Mouse (Mus musculus) central nervous system, embryonic 18 days (tissue): ENCODE data around the gene Gm15557. TPM values are rescaled to one million over a fixed set of nuclear protein-coding genes. Genes with fewer than 3 reads are reported as not detected.

ENCODE experiments used
- polyA plus RNA-seq: library from polyadenylated mRNA; depleted of rRNA; stranded (reverse); fragments of >200 nt; gene quantifications from 2 replicates; pipeline ENCODE4 v1.2.3, GENCODE M21; 2012; rRNA removed

Gene Gm15557
- not detected in 2 replicates for polyA plus RNA-seq

GRCm38 (mm10) chr2:155940681-155941080, at the start of gene Gm15557:
Gm15557 (plus strand) TSS chr2:155940728.

GRCm38 (mm10) chr2:155929531-155930442, 10.7 kb upstream of the Gm15557 start, which contains the start of gene Uqcc1:
Uqcc1 (minus strand) TSS chr2:155930310.

GRCm38 (mm10) chr2:155945124-155945523, 4.6 kb downstream of the Gm15557 start, which contains the start of gene Gdf5:
Gdf5 (minus strand) TSS chr2:155945367.

GRCm38 (mm10) chr2:155956134-155957059, 15.9 kb downstream of the Gm15557 start, which contains the start of gene Cep250:
Cep250 (plus strand) TSS chr2:155956458.

Other genes with a start within 250 kb of the Gm15557 start
- gene Trpc4ap, start 248.3 kb upstream of the Gm15557 start, polyA plus RNA-seq = 158 and 171 TPM in 2 replicates
- gene Edem2, start 211.3 kb upstream of the Gm15557 start, polyA plus RNA-seq = 75.1 and 76.4 TPM in 2 replicates
- not detected in 2 replicates for gene Gm17581, start 204.9 kb upstream of the Gm15557 start, polyA plus RNA-seq
- gene Procr, start 189.6 kb upstream of the Gm15557 start, polyA plus RNA-seq = 2.1 TPM in 2 replicates
- 86.0 and 89.4 TPM in 2 replicates for gene Mmp24, start 165.4 kb upstream of the Gm15557 start, polyA plus RNA-seq
- 34.6 and 35.2 TPM in 2 replicates for gene BC029722, start 121.3 kb upstream of the Gm15557 start, polyA plus RNA-seq
- gene Eif6, start 113.8 kb upstream of the Gm15557 start, polyA plus RNA-seq = 75.0 and 88.9 TPM in 2 replicates
- not detected in 2 replicates for gene Fam83c, start 105.9 kb upstream of the Gm15557 start, polyA plus RNA-seq
- gene Uqcc1, start 10.4 kb upstream of the Gm15557 start, polyA plus RNA-seq = 52.4 and 54.0 TPM in 2 replicates
- gene Gdf5, start 4.6 kb downstream of the Gm15557 start, polyA plus RNA-seq = 1.2 and 1.6 TPM in 2 replicates
- gene Cep250, start 15.7 kb downstream of the Gm15557 start, polyA plus RNA-seq = 20.5 and 20.6 TPM in 2 replicates
- 2.8 and 3.5 TPM in 2 replicates for gene 6430550D23Rik, start 67.2 kb downstream of the Gm15557 start, polyA plus RNA-seq
- 477 and 481 TPM in 2 replicates for gene Ergic3, start 67.3 kb downstream of the Gm15557 start, polyA plus RNA-seq
- 0.04 and 0.12 TPM in 2 replicates for gene Fer1l4, start 112.2 kb downstream of the Gm15557 start, polyA plus RNA-seq
- 8.9 and 9.7 TPM in 2 replicates for gene Spag4, start 124.4 kb downstream of the Gm15557 start, polyA plus RNA-seq
- 58.3 and 63.6 TPM in 2 replicates for gene Cpne1, start 171.2 kb downstream of the Gm15557 start, polyA plus RNA-seq
- gene Rbm12, start 171.2 kb downstream of the Gm15557 start, polyA plus RNA-seq = 15.9 and 19.6 TPM in 2 replicates
- gene Gm28036, start 186.4 kb downstream of the Gm15557 start, polyA plus RNA-seq = 4.6 and 7.3 TPM in 2 replicates
- gene Romo1, start 203.3 kb downstream of the Gm15557 start, polyA plus RNA-seq = 398 and 404 TPM in 2 replicates
- 42.8 and 44.2 TPM in 2 replicates for gene Nfs1, start 203.5 kb downstream of the Gm15557 start, polyA plus RNA-seq
- 153 TPM in 2 replicates for gene Rbm39, start 239.5 kb downstream of the Gm15557 start, polyA plus RNA-seq